Mouse (Mus musculus): ENCODE measurements around the gene Apmap. TPM values are rescaled to one million over a fixed set of nuclear protein-coding genes. Genes with fewer than 3 reads are reported as not detected.

Apmap gene
- total RNA-seq (2021): 10 to 100 TPM; 21.1 to 23.0 TPM
- long read RNA-seq, experiment 1, transcript Apmap-201 (9 exons, 2,235 nt): major isoform, 29 of 38 reads
- long read RNA-seq, experiment 1, partial matches to known transcripts: 3 of 38 reads
- long read RNA-seq, experiment 1, other reads (novel, unspliced or antisense): 6 of 38 reads
- long read RNA-seq, experiment 2, transcript Apmap-201 (9 exons, 2,235 nt): major isoform, 40 of 45 reads
- long read RNA-seq, experiment 2, partial matches to known transcripts: 2 of 45 reads
- long read RNA-seq, experiment 2, other reads (novel, unspliced or antisense): 3 of 45 reads

- DNase-seq: peak; percentile 98
Observed at GRCm38 (mm10) chr2:150608087-150608799, at the start of gene Apmap. Gene Apmap, minus strand, starts transcription at chr2:150608567.

GRCm38 (mm10) chr2:150656975-150657768, 48.8 kb upstream of the Apmap start:
- DNase-seq: no peak

GRCm38 (mm10) chr2:150656112-150656511, 47.7 kb upstream of the Apmap start:
- no peak for DNase-seq

GRCm38 (mm10) chr2:150655290-150655689, 46.9 kb upstream of the Apmap start:
- DNase-seq: no peak

- DNase-seq: no peak
Observed at GRCm38 (mm10) chr2:150654814-150655213, 46.4 kb upstream of the Apmap start.

GRCm38 (mm10) chr2:150651366-150651765, 43.0 kb upstream of the Apmap start:
- no peak for DNase-seq

GRCm38 (mm10) chr2:150650511-150651074, 42.2 kb upstream of the Apmap start:
- no peak for DNase-seq

GRCm38 (mm10) chr2:150648300-150648895, 40.0 kb upstream of the Apmap start:
- no peak for DNase-seq

- no peak for DNase-seq
Observed at GRCm38 (mm10) chr2:150647681-150648299, 39.4 kb upstream of the Apmap start.

- DNase-seq: no peak
Observed at GRCm38 (mm10) chr2:150646411-150647121, 38.2 kb upstream of the Apmap start.

GRCm38 (mm10) chr2:150645225-150645624, 36.9 kb upstream of the Apmap start:
- DNase-seq: no peak

- no peak for DNase-seq
Observed at GRCm38 (mm10) chr2:150643726-150644415, 35.5 kb upstream of the Apmap start.

- DNase-seq: no peak
Observed at GRCm38 (mm10) chr2:150643166-150643565, 34.8 kb upstream of the Apmap start.

- no peak for DNase-seq
Observed at GRCm38 (mm10) chr2:150638370-150638733, 30.0 kb upstream of the Apmap start.

GRCm38 (mm10) chr2:150637702-150638369, 29.5 kb upstream of the Apmap start:
- DNase-seq: no peak

- no peak for DNase-seq
Observed at GRCm38 (mm10) chr2:150635877-150636446, 27.6 kb upstream of the Apmap start.

GRCm38 (mm10) chr2:150629255-150629654, 20.9 kb upstream of the Apmap start:
- DNase-seq: no peak

GRCm38 (mm10) chr2:150627140-150627539, 18.8 kb upstream of the Apmap start:
- DNase-seq: no peak

- no peak for DNase-seq
Observed at GRCm38 (mm10) chr2:150624926-150625325, 16.6 kb upstream of the Apmap start.

GRCm38 (mm10) chr2:150623957-150624356, 15.6 kb upstream of the Apmap start:
- no peak for DNase-seq

All from gastrocnemius, postnatal 10 days (tissue).